Mouse (Mus musculus) forebrain, embryonic 13.5 days (tissue): Measurements from ENCODE around the gene Ubb. TPM values are rescaled to one million over a fixed set of nuclear protein-coding genes. Genes with fewer than 3 reads are reported as not detected.
"Not testable (repeated sequence)": the region's sequence is repeated elsewhere in the genome, so short reads cannot be mapped to it uniquely, and the experiment has no call there.

ENCODE experiments used
- ATAC-seq: fragments of 200-750 bp; cut with Nextera tagmentation; 2 replicates; pipeline ENCODE4 v1.8.0; 2017
- H3K27ac ChIP-seq: fragments of 300-500 bp; sonication (generic); 2 replicates; pipeline ENCODE4 v1.5.1; 2015; ENCODE audit warnings: inconsistent platforms, mild to moderate bottlenecking, moderate library complexity
- H3K27me3 ChIP-seq: fragments of 300-500 bp; sonication (generic); 2 replicates; pipeline ENCODE4 v1.6.1; 2015; ENCODE audit warnings: mild to moderate bottlenecking, inconsistent platforms
- H3K36me3 ChIP-seq: fragments of 300-500 bp; sonication (generic); 2 replicates; pipeline ENCODE4 v1.6.1; 2015; ENCODE audit warnings: mild to moderate bottlenecking, inconsistent platforms; ENCODE audit not compliant: poor library complexity, severe bottlenecking
- H3K4me1 ChIP-seq: fragments of 300-500 bp; sonication (generic); 2 replicates; pipeline ENCODE4 v1.6.1; 2015; ENCODE audit warnings: inconsistent platforms
- H3K4me2 ChIP-seq: fragments of 300-500 bp; sonication (generic); 2 replicates; pipeline ENCODE4 v1.6.1; 2015; ENCODE audit warnings: inconsistent platforms, mild to moderate bottlenecking, moderate library complexity
- H3K4me3 ChIP-seq: fragments of 300-500 bp; sonication (generic); 2 replicates; pipeline ENCODE4 v1.5.1; 2015; ENCODE audit warnings: mild to moderate bottlenecking, inconsistent platforms
- H3K9ac ChIP-seq: fragments of 300-500 bp; sonication (generic); 2 replicates; pipeline ENCODE4 v1.6.1; 2015; ENCODE audit warnings: mild to moderate bottlenecking, inconsistent platforms
- H3K9me3 ChIP-seq: fragments of 300-500 bp; sonication (generic); replicated peaks from 2 replicates; pipeline ENCODE4 v1.6.1; 2016; ENCODE audit warnings: inconsistent platforms
- WGBS: fragments of 180-500 bp; shearing (Covaris S2); methylation state at CpG from one replicate; pipeline ENCODE4 v1.1.7; 2015; 5-methylcytosine and 5-hydroxymethylcytosine counted together
- polyA plus RNA-seq: library from polyadenylated mRNA; unstranded; fragments of >200 nt; fragmentation: Nextera tagmentation; extraction: Ambion mirVana; gene quantifications from 2 replicates; pipeline ENCODE4 v1.2.1, GENCODE M21; 2015

Gene Ubb
- polyA plus RNA-seq, result 4,545 and 4,559 TPM in 2 replicates

- no peaks in the 10 kb centered on the region for H3K9me3 ChIP-seq
- H3K27ac ChIP-seq, result peak within 1 kb of the TSS; percentile 99
- under 1% methylated on average over 40 of the region's 40 CpGs for WGBS
- H3K4me1 ChIP-seq, result peaks cover 41% of the 10 kb centered on the region
- H3K27me3 ChIP-seq, result no peaks in the 10 kb centered on the region
- peaks cover 28% of the 10 kb centered on the region for H3K36me3 ChIP-seq
- ATAC-seq, result peak; percentile 98
- peak within 1 kb of the TSS; percentile 97 for H3K9ac ChIP-seq
- peak within 1 kb of the TSS; percentile 71 for H3K4me3 ChIP-seq
- H3K4me2 ChIP-seq, result peak within 1 kb of the TSS; percentile 77
Measured at GRCm38 (mm10) chr11:62550727-62551225, at the start of gene Ubb. Gene Ubb, plus strand, starts transcription at chr11:62551171.

DNA sequence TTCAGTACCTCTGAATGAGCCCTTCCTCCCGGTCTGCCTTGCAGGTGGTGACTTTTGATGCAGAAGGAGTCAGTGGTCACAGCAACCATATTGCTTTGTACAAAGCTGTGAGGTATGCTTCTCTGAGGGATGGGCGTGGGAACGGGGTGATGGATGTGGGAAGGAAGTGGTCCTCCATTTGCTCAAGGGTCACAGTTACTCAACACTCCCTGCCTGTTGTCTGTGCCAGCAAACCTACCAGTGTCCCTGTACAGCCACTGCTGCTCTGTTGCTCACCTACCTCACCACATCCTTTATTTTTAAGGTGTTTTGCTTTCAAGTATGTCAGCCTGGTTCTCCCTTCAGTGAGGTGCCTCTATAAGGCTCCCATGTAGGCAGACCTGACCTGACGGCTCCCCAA lies 43.3 kb upstream of the Ubb start:
- Histone ChIP-seq H3K36me3 (no peaks in the 10 kb centered on the region; the same call in 1 of the 2 replicates), H3K9me3 (no peaks in the 10 kb centered on the region), H3K27me3 (no peaks in the 10 kb centered on the region), H3K4me1 (no peaks in the 10 kb centered on the region; the same call in 1 of the 2 replicates), H3K4me2 (no peak overlapping the region), H3K9ac (no peak overlapping the region), H3K4me3 (no peak overlapping the region), H3K27ac (no peak overlapping the region)
- ATAC-seq, result no peak
- 92% methylated on average over 4 of the region's 4 CpGs for WGBS

DNA sequence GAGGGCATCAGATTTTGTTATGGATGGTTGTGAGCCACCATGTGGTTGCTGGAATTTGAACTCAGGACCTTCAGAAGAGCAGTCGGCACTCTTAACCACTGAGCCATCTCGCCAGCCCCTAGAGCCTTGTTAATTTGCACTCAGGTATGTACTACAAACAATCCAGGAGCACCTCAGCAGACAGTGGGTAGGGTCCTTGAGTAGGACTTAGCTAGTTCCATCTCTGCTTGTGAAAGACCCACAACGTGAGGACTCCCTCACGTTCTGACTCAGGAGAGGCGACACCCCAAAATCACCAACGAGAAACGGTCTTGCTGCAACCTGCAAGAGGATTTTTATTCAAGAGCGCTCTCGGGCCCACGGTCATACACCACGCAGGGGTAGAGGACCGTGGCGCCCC lies 42.6 kb upstream of the Ubb start:
- H3K4me1 ChIP-seq, H3K9ac ChIP-seq, H3K9me3 ChIP-seq, H3K4me2 ChIP-seq, H3K27ac ChIP-seq, H3K4me3 ChIP-seq, ATAC-seq, H3K36me3 ChIP-seq, H3K27me3 ChIP-seq: not testable (repeated sequence)
- WGBS, result 93% methylated on average over 13 of the region's 13 CpGs

- H3K36me3 ChIP-seq, ATAC-seq, H3K9me3 ChIP-seq, H3K27ac ChIP-seq, H3K4me2 ChIP-seq, H3K9ac ChIP-seq, H3K4me3 ChIP-seq, H3K4me1 ChIP-seq, H3K27me3 ChIP-seq: not testable (repeated sequence)
- WGBS, result 96% methylated on average over 5 of the region's 5 CpGs
Measured at GRCm38 (mm10) chr11:62508816-62509215, 42.2 kb upstream of the Ubb start.

DNA sequence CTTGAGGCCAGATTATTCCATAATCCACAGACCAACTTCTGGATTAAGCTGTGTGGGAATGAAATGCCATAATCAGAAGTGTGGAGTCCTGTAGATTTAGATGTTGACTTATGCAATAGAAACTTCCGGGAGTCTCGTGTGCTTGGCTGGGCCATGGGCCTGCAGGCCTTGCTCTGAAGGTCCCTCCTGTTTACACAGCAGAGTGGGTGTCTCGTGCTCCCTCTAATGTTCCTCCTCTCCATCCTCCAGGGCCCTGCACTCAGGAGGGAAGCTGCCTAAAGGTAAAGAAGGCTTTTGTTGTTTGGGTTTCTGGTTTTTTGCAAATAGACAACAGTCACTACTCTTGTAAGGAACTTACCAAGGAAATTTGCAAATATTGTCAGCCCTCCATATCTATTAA lies 41.4 kb upstream of the Ubb start:
- Histone ChIP-seq H3K27ac (no peak overlapping the region), H3K36me3 (no peaks in the 10 kb centered on the region; the same call in 1 of the 2 replicates), H3K4me1 (no peaks in the 10 kb centered on the region; the same call in 1 of the 2 replicates), H3K4me3 (no peak overlapping the region), H3K27me3 (no peaks in the 10 kb centered on the region), H3K9ac (no peak overlapping the region), H3K9me3 (no peaks in the 10 kb centered on the region), H3K4me2 (no peak overlapping the region)
- 91% methylated on average over 3 of the region's 3 CpGs for WGBS
- ATAC-seq, result no peak

DNA sequence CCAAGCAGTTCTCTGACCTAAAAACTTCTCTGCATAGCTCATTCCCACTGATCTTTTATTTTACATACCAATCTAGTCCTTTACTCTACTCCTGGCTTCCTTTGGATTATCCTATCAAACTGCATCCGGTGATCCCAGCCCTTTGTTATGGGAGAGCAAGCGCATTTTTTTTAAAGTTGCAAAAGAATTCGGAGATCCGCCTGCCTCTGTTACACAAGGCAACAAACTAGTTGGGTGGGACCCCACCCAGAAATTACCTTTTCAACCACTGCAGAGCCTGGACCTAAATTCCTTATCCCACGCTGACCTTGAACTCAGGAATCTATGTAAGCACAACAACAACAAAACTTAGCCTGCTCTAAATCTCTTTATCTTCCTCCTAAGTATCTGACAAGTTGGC lies 40.0 kb upstream of the Ubb start:
- Histone ChIP-seq H3K9ac (no peak overlapping the region), H3K27ac (no peak overlapping the region), H3K27me3 (no peaks in the 10 kb centered on the region), H3K4me1 (no peaks in the 10 kb centered on the region; the same call in 1 of the 2 replicates), H3K36me3 (no peaks in the 10 kb centered on the region), H3K9me3 (no peaks in the 10 kb centered on the region), H3K4me3 (no peak overlapping the region), H3K4me2 (no peak overlapping the region)
- ATAC-seq, result no peak
- 89% methylated on average over 5 of the region's 5 CpGs for WGBS

- Histone ChIP-seq H3K4me2 (no peak overlapping the region), H3K4me1 (no peaks in the 10 kb centered on the region; the same call in 1 of the 2 replicates), H3K27me3 (no peaks in the 10 kb centered on the region), H3K4me3 (no peak overlapping the region), H3K9ac (no peak overlapping the region), H3K9me3 (no peaks in the 10 kb centered on the region), H3K27ac (no peak overlapping the region), H3K36me3 (no peaks in the 10 kb centered on the region)
- ATAC-seq, result no peak
- WGBS, result 74% methylated on average over 13 of the region's 13 CpGs
Measured at GRCm38 (mm10) chr11:62511444-62512202, 39.3 kb upstream of the Ubb start.

DNA sequence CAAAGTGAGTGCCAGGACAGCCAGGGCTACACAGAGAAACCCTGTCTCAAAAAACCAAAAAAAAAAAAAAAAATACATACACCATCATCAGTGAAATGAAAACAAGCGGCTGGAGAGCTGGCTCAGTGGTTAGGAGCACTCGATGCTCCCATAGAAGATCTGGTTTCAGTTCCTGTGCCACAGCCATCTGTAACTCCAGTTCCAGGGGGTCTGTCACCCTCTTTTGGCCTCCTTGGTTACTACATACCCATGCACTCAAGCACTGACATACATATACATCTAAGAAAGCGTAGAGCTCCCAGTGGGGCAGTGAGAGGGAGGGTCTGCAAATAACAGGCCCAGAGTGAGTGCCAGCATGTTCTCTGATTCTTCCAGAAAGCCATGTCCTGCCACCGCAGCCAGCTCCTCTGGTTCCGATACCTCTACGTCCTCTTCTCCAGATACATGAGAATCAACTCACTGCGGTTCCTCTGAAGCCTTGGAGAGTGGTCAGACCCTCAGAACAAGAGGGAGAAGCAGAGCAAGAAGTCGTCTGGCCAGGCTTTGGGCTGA lies 38.4 kb upstream of the Ubb start:
- Histone ChIP-seq H3K36me3 (no peaks in the 10 kb centered on the region), H3K9ac (no peak overlapping the region), H3K4me1 (no peaks in the 10 kb centered on the region; the same call in 1 of the 2 replicates), H3K27me3 (no peaks in the 10 kb centered on the region), H3K27ac (no peak overlapping the region), H3K9me3 (no peaks in the 10 kb centered on the region), H3K4me2 (no peak overlapping the region), H3K4me3 (no peak overlapping the region)
- ATAC-seq, result no peak
- WGBS, result 91% methylated on average over 8 of the region's 8 CpGs

GRCm38 (mm10) chr11:62513311-62513710 lies 37.7 kb upstream of the Ubb start:
- Histone ChIP-seq H3K9ac (no peak overlapping the region), H3K27me3 (no peaks in the 10 kb centered on the region), H3K36me3 (no peaks in the 10 kb centered on the region), H3K4me1 (no peaks in the 10 kb centered on the region; the same call in 1 of the 2 replicates), H3K27ac (no peak overlapping the region), H3K4me2 (no peak overlapping the region), H3K9me3 (no peaks in the 10 kb centered on the region), H3K4me3 (no peak overlapping the region)
- no peak for ATAC-seq
- WGBS, result 77% methylated on average over 6 of the region's 6 CpGs

GRCm38 (mm10) chr11:62518991-62519390 lies 32.0 kb upstream of the Ubb start:
- Histone ChIP-seq H3K9me3 (no peaks in the 10 kb centered on the region), H3K36me3 (peaks cover 11% of the 10 kb centered on the region; the same call in 1 of the 2 replicates), H3K4me3 (no peak overlapping the region), H3K27me3 (no peaks in the 10 kb centered on the region), H3K4me1 (0 out of 2 replicates have a peak, but pooled peaks cover 4% of the 10 kb centered on the region), H3K27ac (no peak overlapping the region), H3K4me2 (no peak overlapping the region), H3K9ac (no peak overlapping the region)
- 33% methylated on average over 2 of the region's 2 CpGs for WGBS
- no peak for ATAC-seq

GRCm38 (mm10) chr11:62522283-62522682 lies 28.7 kb upstream of the Ubb start:
- Histone ChIP-seq H3K36me3 (peaks cover 41% of the 10 kb centered on the region), H3K4me3 (no peak overlapping the region), H3K27me3 (no peaks in the 10 kb centered on the region), H3K4me1 (0 out of 2 replicates have a peak, but pooled peaks cover 4% of the 10 kb centered on the region), H3K27ac (no peak overlapping the region), H3K4me2 (no peak overlapping the region), H3K9me3 (no peaks in the 10 kb centered on the region), H3K9ac (no peak overlapping the region)
- no peak for ATAC-seq
- 77% methylated on average over 2 of the region's 2 CpGs for WGBS

- H3K4me2 ChIP-seq, result peak overlapping the region; percentile 82
- no peaks in the 10 kb centered on the region for H3K9me3 ChIP-seq
- peak overlapping the region; percentile 84 for H3K4me3 ChIP-seq
- H3K27me3 ChIP-seq, result peaks cover 3% of the 10 kb centered on the region; the same call in 1 of the 2 replicates
- peaks cover 32% of the 10 kb centered on the region for H3K36me3 ChIP-seq
- 79% methylated on average over 8 of the region's 8 CpGs for WGBS
- H3K4me1 ChIP-seq, result peaks cover 17% of the 10 kb centered on the region
- H3K27ac ChIP-seq, result no peak overlapping the region
- no peak for ATAC-seq
- H3K9ac ChIP-seq, result peak overlapping the region; percentile 97
Measured at GRCm38 (mm10) chr11:62537089-62537488, 13.9 kb upstream of the Ubb start.
